Mouse (Mus musculus): ENCODE data around the gene Slc2a2.
A peak's percentile ranks its signal among the peaks of the same experiment; 100 is the strongest.

The Slc2a2 gene

GRCm38 (mm10) chr3:28736981-28737380, 39.3 kb downstream of the Slc2a2 start:
- DNase-seq: no peak

DNA sequence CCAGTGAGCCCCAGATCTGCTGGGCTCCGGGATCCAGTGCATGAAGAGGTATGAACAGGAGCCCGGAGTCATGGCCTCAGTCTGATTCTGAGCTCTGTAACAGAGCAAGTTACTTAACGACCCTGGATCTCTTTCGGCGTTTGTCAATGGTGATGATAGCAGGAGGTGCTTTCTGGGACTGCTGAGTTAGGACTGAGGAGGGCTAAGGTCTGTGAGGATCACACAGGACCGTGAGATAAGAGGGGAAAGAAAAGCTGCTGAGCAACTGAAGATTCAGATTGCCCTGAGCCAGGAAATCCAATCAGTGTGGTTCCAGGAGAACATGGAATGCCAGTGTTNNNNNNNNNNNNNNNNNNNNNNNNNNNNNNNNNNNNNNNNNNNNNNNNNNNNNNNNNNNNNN, 42.6 kb downstream of the Slc2a2 start:
- DNase-seq: no peak

DNA sequence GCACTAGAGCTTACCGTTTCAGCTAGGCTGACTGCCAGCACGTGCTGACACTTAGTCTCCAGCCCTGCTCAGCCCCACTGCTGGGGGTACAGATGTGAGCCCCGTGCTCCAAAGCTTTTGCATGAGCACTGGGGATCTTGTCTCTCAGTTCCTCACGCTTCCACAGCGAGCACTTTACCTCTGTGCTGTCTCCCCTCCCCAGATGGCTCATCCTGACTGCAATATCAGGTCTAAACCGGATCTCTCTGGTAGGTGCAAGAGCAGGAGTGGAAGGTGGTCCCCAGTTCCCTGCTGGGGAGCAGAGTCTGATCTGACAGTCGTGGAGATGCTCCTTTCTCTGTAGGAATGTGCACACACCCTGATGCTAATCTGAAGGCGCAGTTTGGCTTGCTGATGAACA, 45.5 kb downstream of the Slc2a2 start:
- DNase-seq: no peak

DNA sequence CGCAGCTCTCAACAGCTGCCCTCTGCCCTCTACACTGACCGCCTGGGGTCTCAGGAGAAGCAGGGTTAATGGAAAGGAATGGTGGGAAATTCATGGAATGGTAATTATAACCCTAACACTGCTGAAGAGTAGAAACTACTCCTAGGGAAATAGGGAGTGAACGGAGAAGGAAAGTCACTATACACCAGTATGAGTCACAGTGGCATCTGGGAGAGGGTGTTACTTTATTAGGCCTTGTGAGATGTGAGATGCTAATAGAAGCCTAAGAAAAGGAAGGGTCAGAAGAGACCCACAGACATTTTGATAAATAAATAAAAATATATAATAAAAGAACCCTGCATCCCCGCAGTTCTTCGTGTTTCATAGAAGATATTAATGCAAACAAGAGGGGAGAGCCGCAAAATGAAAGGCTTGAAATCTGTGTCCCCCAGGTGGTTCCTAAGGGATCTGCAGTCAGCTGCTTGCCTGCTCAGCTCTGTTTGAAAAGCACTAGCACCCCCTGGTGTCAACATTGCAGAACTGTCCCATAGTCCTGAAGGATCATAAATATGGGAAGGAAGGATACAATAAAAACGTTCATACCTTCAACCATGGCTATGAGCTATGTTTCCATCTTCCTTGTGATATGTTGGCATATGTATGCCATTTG, 48.3 kb downstream of the Slc2a2 start:
- peak; percentile 72 to 74 for DNase-seq

- no peak for DNase-seq
These were observed 50.4 kb downstream of the Slc2a2 start for GRCm38 (mm10) chr3:28748151-28748550.

GRCm38 (mm10) chr3:28748956-28749355, 51.3 kb downstream of the Slc2a2 start:
- no peak for DNase-seq

- DNase-seq: no peak
These were observed 57.8 kb downstream of the Slc2a2 start for GRCm38 (mm10) chr3:28755477-28755876.

- no peak for DNase-seq
These were observed 63.6 kb downstream of the Slc2a2 start for GRCm38 (mm10) chr3:28761225-28761789.

- no peak for DNase-seq
These were observed 69.2 kb downstream of the Slc2a2 start for GRCm38 (mm10) chr3:28766935-28767334.

- DNase-seq: no peak
These were observed 70.5 kb downstream of the Slc2a2 start for GRCm38 (mm10) chr3:28768222-28768621.

- DNase-seq: peak; percentile 25 to 28
These were observed 75.2 kb downstream of the Slc2a2 start for GRCm38 (mm10) chr3:28772919-28773318.

DNA sequence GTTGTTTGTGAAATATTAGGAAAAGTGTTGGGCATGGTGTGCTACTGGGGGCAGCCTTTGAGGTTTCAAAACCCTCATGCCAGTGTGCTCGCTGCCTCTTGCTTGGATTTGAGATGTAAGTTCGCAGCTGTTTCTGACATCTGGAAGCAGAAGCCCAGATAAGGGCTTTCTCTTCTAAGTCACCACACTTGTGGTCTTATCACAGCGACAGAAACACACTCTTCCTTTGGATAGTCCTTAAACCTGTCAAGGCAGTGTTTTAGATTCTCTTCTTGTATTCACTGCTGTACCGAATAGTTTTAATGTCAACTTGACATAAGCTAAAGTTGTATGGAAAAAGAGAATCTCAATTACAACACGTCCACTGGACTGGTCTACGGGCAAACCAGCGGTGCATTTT, 77.7 kb downstream of the Slc2a2 start:
- no peak for DNase-seq

- no peak for DNase-seq
These were observed 78.3 kb downstream of the Slc2a2 start for GRCm38 (mm10) chr3:28775958-28776357.

DNA sequence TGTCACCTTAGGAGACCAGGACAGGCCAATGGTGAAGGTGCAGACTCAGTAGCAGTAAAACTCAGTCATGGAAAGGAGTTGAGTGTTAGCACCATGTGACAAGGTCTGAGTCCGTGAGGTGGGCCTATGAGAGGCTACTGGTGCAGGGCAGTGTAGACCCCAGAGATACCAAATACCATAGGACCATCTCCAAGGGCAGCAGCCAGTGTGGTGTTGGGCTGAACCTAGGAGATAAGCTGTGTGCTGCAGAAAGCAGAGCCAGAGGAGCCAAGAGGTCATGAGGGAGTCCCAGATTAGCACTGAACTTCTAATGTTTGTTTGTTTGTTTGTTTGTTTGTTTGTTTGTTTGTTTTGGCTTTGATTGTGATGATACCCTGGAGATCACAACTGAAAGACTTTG, 78.8 kb downstream of the Slc2a2 start:
- DNase-seq: no peak

DNA sequence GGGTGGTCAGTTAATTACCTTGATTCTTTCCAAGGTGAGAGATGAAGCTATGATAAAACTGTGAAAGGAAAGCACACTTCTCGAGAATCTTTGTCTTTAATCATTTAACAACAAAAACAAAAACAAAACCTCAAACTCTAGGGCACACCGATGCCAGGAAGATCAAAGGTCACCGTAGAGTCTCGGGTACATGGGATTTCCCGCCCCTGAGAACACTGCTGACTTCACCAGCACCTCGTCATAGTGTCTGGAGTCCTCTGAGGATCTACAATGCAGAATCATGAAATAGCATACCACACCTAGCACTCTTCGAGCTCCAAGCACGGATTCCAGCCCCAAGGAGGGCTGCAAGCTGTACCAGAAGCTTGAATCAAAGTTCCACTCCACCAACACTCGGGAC, 82.8 kb downstream of the Slc2a2 start:
- no peak for DNase-seq
